Mouse (Mus musculus) heart, adult 2 months (tissue): Measurements from ENCODE around the gene Retsat. TPM values are rescaled to one million over a fixed set of nuclear protein-coding genes. Genes with fewer than 3 reads are reported as not detected.
A peak's percentile ranks its signal among the peaks of the same experiment; 100 is the strongest.

Experiments
- DNase-seq, 2 experiments: peaks; one replicate each; pipeline ENCODE4 v3.0.0; 2021
- H3K27ac ChIP-seq: fragments of 200-600 bp; 2 replicates; pipeline ENCODE4 v1.8.1; 2022
- H3K27me3 ChIP-seq: fragments of 200-500 bp; 2 replicates; pipeline ENCODE4 v1.6.1; 2012; ENCODE audit warnings: mild to moderate bottlenecking, low read length, inconsistent platforms, mixed read lengths; ENCODE audit not compliant: control insufficient read depth, insufficient read depth
- H3K36me3 ChIP-seq: fragments of 200-500 bp; 2 replicates; pipeline ENCODE4 v1.6.1; 2012; ENCODE audit warnings: low read length, inconsistent platforms; ENCODE audit not compliant: control insufficient read depth, insufficient read depth
- H3K4me1 ChIP-seq: fragments of 200-500 bp; 2 replicates; pipeline ENCODE4 v1.6.1; 2011; ENCODE audit warnings: low read length; ENCODE audit not compliant: control insufficient read depth, insufficient read depth
- H3K4me3 ChIP-seq: fragments of 200-600 bp; 2 replicates; pipeline ENCODE4 v1.8.1; 2022
- H3K79me2 ChIP-seq: fragments of 200-500 bp; replicated peaks from 2 replicates; pipeline ENCODE4 v1.6.1; 2012; ENCODE audit warnings: mild to moderate bottlenecking, inconsistent platforms, low read length, moderate library complexity, mixed read lengths; ENCODE audit not compliant: control insufficient read depth, insufficient read depth
- H3K9ac ChIP-seq: fragments of 200-500 bp; 2 replicates; pipeline ENCODE4 v1.6.1; 2012; ENCODE audit warnings: low read depth, mild to moderate bottlenecking, control low read depth, inconsistent platforms, low read length, mixed read lengths
- CTCF ChIP-seq: fragments of 200-600 bp; IDR thresholded peaks from 2 replicates; pipeline ENCODE4 v1.8.1; 2022; ENCODE audit warnings: antibody characterized with exemption, mild to moderate bottlenecking, moderate library complexity
- EP300 ChIP-seq: fragments of 200-500 bp; IDR thresholded peaks from 2 replicates; pipeline ENCODE4 v1.6.1; 2011; ENCODE audit warnings: low read depth, low read length, control low read depth; ENCODE audit not compliant: insufficient read depth
- POLR2A ChIP-seq: fragments of 200-500 bp; IDR thresholded peaks from 2 replicates; pipeline ENCODE4 v1.6.1; 2011; ENCODE audit warnings: mild to moderate bottlenecking, low read depth, low read length, control low read depth; ENCODE audit not compliant: insufficient read depth
- WGBS: fragments of 180-500 bp; shearing (Covaris S2); methylation state at CpG from one replicate; pipeline ENCODE4 v1.1.7; 2018; 5-methylcytosine and 5-hydroxymethylcytosine counted together
- intact Hi-C: fragments of 180-260 bp; cut with DNase I; formaldehyde crosslinking; loops from one replicate; pipeline ENCODE4 v1.15.1; 2025
- polyA plus RNA-seq: library from polyadenylated mRNA; depleted of rRNA; stranded (reverse); fragments of >200 nt; gene quantifications from 2 replicates; pipeline ENCODE4 v1.2.3, GENCODE M21; 2012
- total RNA-seq, 2 experiments: library from RNA; stranded (reverse); gene quantifications; 2 replicates each; pipeline ENCODE4 v1.2.3; 2021

Retsat gene
- total and polyA plus RNA-seq, 3 experiments, result 57.1 to 181 (median 155) TPM

GRCm38 (mm10) chr6:72604066-72604465 is 5.8 kb downstream of the Retsat start:
- DNase-seq, result no peak
- WGBS, result 83% methylated on average over 2 of the region's 2 CpGs
- TF ChIP-seq CTCF (no peak), POLR2A (no peak), EP300 (no peak)
- no peaks in the 10 kb centered on the region for H3K79me2 ChIP-seq
- no peak overlapping the region for H3K27ac ChIP-seq
- H3K9ac ChIP-seq, result no peak overlapping the region
- peaks cover 2% of the 10 kb centered on the region for H3K36me3 ChIP-seq
- no peak overlapping the region for H3K4me3 ChIP-seq
- intact Hi-C loops, result no loop called here
- H3K27me3 ChIP-seq, result no peaks in the 10 kb centered on the region
- H3K4me1 ChIP-seq, result peaks cover 1% of the 10 kb centered on the region; the same call in 1 of the 2 replicates

DNA sequence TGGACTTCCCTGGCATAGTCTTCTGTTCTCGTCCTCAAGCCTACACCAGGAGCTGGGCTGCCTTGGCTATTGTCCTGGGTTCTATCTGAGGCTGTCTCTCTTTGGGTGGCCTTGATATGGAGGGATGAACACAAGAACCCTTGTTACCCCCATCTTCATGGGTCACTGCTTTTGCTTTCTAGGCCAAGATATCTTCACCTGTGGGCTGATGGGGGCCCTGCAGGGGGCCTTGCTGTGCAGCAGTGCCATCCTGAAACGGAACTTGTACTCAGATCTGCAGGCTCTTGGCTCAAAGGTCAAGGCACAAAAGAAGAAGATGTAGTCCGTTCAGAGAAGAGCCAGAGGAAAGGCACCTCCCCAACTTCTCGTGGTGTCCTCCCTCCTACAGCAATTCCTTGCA is 8.8 kb downstream of the Retsat start:
- WGBS, result 90% methylated on average over 4 of the region's 4 CpGs
- Histone ChIP-seq H3K27me3 (no peaks in the 10 kb centered on the region), H3K4me1 (no peaks in the 10 kb centered on the region), H3K79me2 (no peaks in the 10 kb centered on the region), H3K36me3 (peaks cover 11% of the 10 kb centered on the region), H3K4me3 (no peak overlapping the region), H3K27ac (no peak overlapping the region), H3K9ac (no peak overlapping the region)
- intact Hi-C loops, result no loop called here
- no peak for DNase-seq
- no peak for TF ChIP-seq POLR2A
- no peak for TF ChIP-seq EP300
- no peak for TF ChIP-seq CTCF

- no peaks in the 10 kb centered on the region for H3K4me1 ChIP-seq
- 57% methylated on average over 5 of the region's 5 CpGs for WGBS
- no peaks in the 10 kb centered on the region for H3K79me2 ChIP-seq
- no peak overlapping the region for H3K27ac ChIP-seq
- H3K27me3 ChIP-seq, result no peaks in the 10 kb centered on the region
- intact Hi-C loops, result no loop called here
- TF ChIP-seq EP300 (no peak), POLR2A (no peak), CTCF (no peak)
- no peak for DNase-seq
- H3K36me3 ChIP-seq, result peaks cover 11% of the 10 kb centered on the region
- H3K9ac ChIP-seq, result no peak overlapping the region
- no peak overlapping the region for H3K4me3 ChIP-seq
Measured at GRCm38 (mm10) chr6:72607676-72608075, 9.4 kb downstream of the Retsat start.

DNA sequence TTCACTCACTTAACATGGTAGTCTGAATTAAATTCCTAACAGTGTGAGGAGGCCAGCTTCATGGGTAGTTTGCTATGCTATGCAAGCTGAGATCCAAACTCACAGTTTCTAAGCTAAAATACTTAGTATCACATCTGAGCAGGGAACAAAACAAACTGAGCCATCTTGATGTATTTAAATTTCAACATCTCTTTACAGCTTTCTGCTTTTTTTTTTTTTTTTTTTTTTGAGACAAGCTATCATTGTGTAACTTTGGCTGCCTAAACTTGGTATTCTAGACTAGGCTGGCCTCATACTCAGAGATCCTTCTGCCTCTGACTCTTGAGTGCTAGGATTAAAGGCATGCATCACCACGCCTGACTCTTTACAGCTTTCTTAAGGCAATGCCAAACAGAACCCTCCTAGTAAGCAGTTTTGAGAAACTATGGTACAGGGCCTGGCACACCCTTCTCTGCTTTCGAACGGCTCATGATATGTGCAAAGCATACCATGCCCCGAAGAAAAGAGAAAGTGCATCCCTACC is 10.4 kb downstream of the Retsat start:
- Histone ChIP-seq H3K9ac (no peak overlapping the region), H3K27ac (no peak overlapping the region), H3K79me2 (no peaks in the 10 kb centered on the region), H3K27me3 (no peaks in the 10 kb centered on the region), H3K4me3 (no peak overlapping the region), H3K4me1 (no peaks in the 10 kb centered on the region), H3K36me3 (peaks cover 15% of the 10 kb centered on the region)
- intact Hi-C loops, result no loop called here
- 90% methylated on average over 4 of the region's 4 CpGs for WGBS
- TF ChIP-seq POLR2A (no peak), EP300 (no peak), CTCF (no peak)
- DNase-seq, result no peak

GRCm38 (mm10) chr6:72610261-72610660 is 12.0 kb downstream of the Retsat start:
- H3K36me3 ChIP-seq, result peaks cover 29% of the 10 kb centered on the region
- DNase-seq, result no peak

DNA sequence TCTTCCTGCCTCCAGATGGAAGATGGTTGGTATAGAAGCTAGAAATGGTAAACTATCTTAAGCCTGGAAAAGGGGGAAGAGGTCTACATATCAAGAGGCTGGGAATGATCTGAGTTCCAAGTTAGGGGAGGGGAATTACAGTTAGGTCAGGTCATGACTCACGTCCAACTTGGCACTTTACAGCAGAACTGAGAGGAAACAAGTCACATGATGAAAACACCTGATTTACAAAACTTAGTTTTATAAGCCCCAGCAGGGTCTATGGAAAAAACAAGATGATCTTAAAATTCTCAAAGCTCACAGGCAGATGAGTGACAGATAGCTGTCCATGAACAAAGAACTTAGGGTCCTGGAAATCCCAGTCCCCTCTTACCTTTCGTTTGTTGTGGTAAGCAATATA is 16.9 kb downstream of the Retsat start:
- peaks cover 6% of the 10 kb centered on the region for H3K4me1 ChIP-seq
- 0 out of 2 replicates have a peak overlapping the region, but pooled peaks have one; percentile 66 for H3K9ac ChIP-seq
- no peaks in the 10 kb centered on the region for H3K79me2 ChIP-seq
- no peak for DNase-seq
- no peaks in the 10 kb centered on the region for H3K27me3 ChIP-seq
- WGBS, result 20% methylated on average over 2 of the region's 2 CpGs
- H3K27ac ChIP-seq, result no peak overlapping the region
- peaks cover 33% of the 10 kb centered on the region for H3K36me3 ChIP-seq
- intact Hi-C loops, result no loop called here
- H3K4me3 ChIP-seq, result peak overlapping the region; percentile 83
- no peak for TF ChIP-seq POLR2A
- no peak for TF ChIP-seq EP300
- TF ChIP-seq CTCF, result no peak

More at GRCm38 (mm10) chr6:72610261-72610660, 12.0 kb downstream of the Retsat start:
- Histone ChIP-seq H3K4me1 (peaks cover 1% of the 10 kb centered on the region), H3K4me3 (no peak overlapping the region), H3K27ac (no peak overlapping the region), H3K9ac (no peak overlapping the region), H3K79me2 (no peaks in the 10 kb centered on the region), H3K27me3 (no peaks in the 10 kb centered on the region)
- intact Hi-C loops, result no loop called here
- 25% methylated on average over 4 of the region's 4 CpGs for WGBS
- TF ChIP-seq EP300 (no peak), POLR2A (no peak), CTCF (no peak)
